Mouse (Mus musculus) testis, adult 2 months (tissue): ENCODE data around the gene Tex22. TPM values are rescaled to one million over a fixed set of nuclear protein-coding genes. Genes with fewer than 3 reads are reported as not detected.

ENCODE experiments used
- H3K27ac ChIP-seq: fragments of 200-500 bp; 2 replicates; pipeline ENCODE4 v1.5.1; 2012; ENCODE audit warnings: low read depth, low read length; ENCODE audit not compliant: control insufficient read depth, insufficient read depth
- H3K27me3 ChIP-seq: fragments of 200-500 bp; 2 replicates; pipeline ENCODE4 v1.6.1; 2012; ENCODE audit warnings: mild to moderate bottlenecking, low read length, moderate library complexity; ENCODE audit not compliant: control insufficient read depth, insufficient read depth
- H3K36me3 ChIP-seq: fragments of 200-500 bp; 2 replicates; pipeline ENCODE4 v1.6.1; 2012; ENCODE audit warnings: mild to moderate bottlenecking, low read length; ENCODE audit not compliant: control insufficient read depth, insufficient read depth
- H3K4me1 ChIP-seq: fragments of 200-500 bp; 2 replicates; pipeline ENCODE4 v1.6.1; 2012; ENCODE audit warnings: low read length; ENCODE audit not compliant: control insufficient read depth, insufficient read depth
- H3K4me3 ChIP-seq: fragments of 200-500 bp; 2 replicates; pipeline ENCODE4 v1.5.1; 2012; ENCODE audit warnings: low read depth, mild to moderate bottlenecking, low read length, moderate library complexity, mixed read lengths; ENCODE audit not compliant: control insufficient read depth
- CTCF ChIP-seq: fragments of 200-500 bp; IDR thresholded peaks from 2 replicates; pipeline ENCODE4 v1.5.1; 2012; ENCODE audit warnings: low read depth, mild to moderate bottlenecking, inconsistent platforms, low read length, moderate library complexity; ENCODE audit not compliant: control insufficient read depth, insufficient read depth, insufficient replicate concordance
- POLR2A ChIP-seq: fragments of 200-500 bp; IDR thresholded peaks from 2 replicates; pipeline ENCODE4 v1.6.1; 2012; ENCODE audit warnings: low read depth, mild to moderate bottlenecking, inconsistent platforms, low read length, moderate library complexity; ENCODE audit not compliant: control insufficient read depth
- polyA plus RNA-seq: library from polyadenylated mRNA; depleted of rRNA; stranded (reverse); fragments of >200 nt; gene quantifications from 2 replicates; pipeline ENCODE4 v1.2.3, GENCODE M21; 2012

Gene Tex22
- polyA plus RNA-seq, 1 experiment: 451 TPM

GRCm38 (mm10) chr12:113071827-113072226 lies 2.5 kb upstream of the Tex22 start:
- no peaks in the 10 kb centered on the region for H3K36me3 ChIP-seq
- H3K27me3 ChIP-seq: no peaks in the 10 kb centered on the region
- no peak overlapping the region for H3K27ac ChIP-seq
- no peak overlapping the region for H3K4me3 ChIP-seq
- H3K4me1 ChIP-seq: peaks cover 18% of the 10 kb centered on the region
- TF ChIP-seq POLR2A (no peak), CTCF (no peak)

DNA sequence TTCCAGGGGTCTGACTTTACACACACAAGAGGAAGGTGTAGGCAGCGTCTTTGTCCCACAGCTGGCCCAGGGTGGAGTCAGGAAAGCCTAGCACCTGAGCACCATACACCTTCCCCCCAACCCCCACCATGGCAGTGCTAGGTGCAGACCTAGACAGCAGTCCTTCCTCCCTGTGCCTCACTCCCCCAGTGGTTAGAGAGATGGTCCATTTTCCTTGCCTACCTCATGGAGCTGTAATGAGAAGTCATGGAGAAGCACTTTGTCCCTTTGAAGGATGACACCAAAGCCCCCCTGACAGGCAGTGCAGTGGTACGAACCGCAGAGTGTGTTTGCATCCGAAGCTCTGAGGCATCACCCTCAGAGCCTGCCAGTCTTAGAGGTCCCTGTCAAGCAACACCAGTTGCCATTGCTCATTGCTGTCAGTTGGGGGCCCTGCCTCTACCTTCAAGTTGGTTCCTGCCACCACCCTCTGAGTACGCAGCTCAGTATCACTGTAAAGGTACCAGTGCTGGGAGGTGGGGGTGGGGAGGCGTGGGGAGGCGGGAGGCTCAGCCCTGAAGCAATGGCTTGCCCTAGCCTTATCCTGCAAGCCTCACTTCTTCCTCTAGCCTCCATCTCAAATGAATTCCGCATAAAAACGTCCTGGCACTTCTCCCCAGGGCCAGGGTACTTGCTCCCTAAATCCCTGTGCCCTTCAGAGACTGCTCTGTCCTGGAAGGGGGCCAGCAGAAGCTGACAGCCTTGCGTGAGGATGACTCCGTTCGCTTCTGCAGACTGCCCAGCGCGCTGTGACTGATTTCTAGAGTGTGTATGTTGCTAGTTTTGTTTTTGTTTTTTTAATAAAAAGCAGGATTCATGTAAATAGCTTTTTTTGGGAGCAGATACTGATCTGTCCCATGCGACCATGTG lies 628 bp upstream of the Tex22 start:
- H3K36me3 ChIP-seq: no peaks in the 10 kb centered on the region
- peak overlapping the region; percentile 95 for H3K27ac ChIP-seq
- no peak for TF ChIP-seq CTCF
- no peak for TF ChIP-seq POLR2A

GRCm38 (mm10) chr12:113075063-113075454 lies 757 bp downstream of the Tex22 start:
- H3K4me1 ChIP-seq: peaks cover 18% of the 10 kb centered on the region
- TF ChIP-seq POLR2A: peak; percentile 6; the same call in 1 of the 2 replicates
- peak; percentile 93; the same call in 1 of the 2 replicates for TF ChIP-seq CTCF
- H3K27ac ChIP-seq: peak overlapping the region; percentile 95

More for the DNA sequence above, 628 bp upstream of the Tex22 start:
- no peaks in the 10 kb centered on the region for H3K27me3 ChIP-seq
- H3K4me3 ChIP-seq: peak overlapping the region; percentile 96
- peaks cover 18% of the 10 kb centered on the region for H3K4me1 ChIP-seq

DNA sequence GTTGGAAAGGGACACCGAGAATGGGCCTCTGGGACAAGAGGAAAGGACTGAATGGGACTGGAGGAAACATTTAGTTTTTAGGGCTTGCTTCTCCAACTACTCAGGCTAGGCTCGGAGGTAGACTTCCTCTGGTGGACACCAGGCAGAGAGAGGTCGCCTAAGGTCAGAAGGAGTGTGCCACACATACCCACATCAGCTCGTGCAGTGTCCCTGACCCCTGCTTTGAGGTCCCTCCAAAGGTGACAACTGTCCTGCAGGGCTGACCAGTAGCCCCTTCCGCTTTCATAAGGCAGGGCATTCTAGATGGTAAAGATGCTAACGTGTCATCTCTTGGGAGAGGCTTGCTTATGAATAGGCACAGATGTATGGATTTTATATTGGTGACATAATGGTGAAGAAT lies 1.2 kb downstream of the Tex22 start:
- TF ChIP-seq POLR2A (no peak), CTCF (no peak)
- Histone ChIP-seq H3K4me3 (peak overlapping the region; percentile 96), H3K27me3 (no peaks in the 10 kb centered on the region), H3K27ac (no peak overlapping the region), H3K4me1 (peaks cover 18% of the 10 kb centered on the region), H3K36me3 (no peaks in the 10 kb centered on the region)

More at GRCm38 (mm10) chr12:113075063-113075454, 757 bp downstream of the Tex22 start:
- H3K36me3 ChIP-seq: no peaks in the 10 kb centered on the region
- H3K27me3 ChIP-seq: no peaks in the 10 kb centered on the region
- H3K4me3 ChIP-seq: peak overlapping the region; percentile 96

DNA sequence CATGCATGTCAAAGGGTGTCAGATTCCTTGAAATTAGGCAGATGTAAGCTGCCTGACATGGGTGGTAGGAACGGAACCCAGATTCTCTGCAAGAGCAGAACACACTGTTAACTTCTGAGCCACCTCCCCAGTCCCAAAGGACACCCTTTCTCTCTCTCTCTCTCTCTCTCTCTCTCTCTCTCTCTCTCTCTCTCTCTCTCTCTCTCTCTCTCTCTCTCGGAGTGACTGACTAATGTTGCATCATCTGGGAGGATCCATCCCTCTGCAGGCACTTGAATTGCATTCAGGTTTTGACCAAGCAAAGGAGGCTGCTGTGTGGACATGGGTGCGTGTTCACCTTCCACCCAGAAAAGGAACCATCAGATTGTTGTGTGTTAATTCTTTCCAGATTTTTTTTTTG lies 13.0 kb downstream of the Tex22 start:
- TF ChIP-seq POLR2A (no peak), CTCF (no peak)
- H3K36me3 ChIP-seq: no peaks in the 10 kb centered on the region

GRCm38 (mm10) chr12:113088026-113088425 lies 13.7 kb downstream of the Tex22 start:
- Histone ChIP-seq H3K4me3 (no peak overlapping the region), H3K27ac (no peak overlapping the region), H3K27me3 (no peaks in the 10 kb centered on the region), H3K36me3 (no peaks in the 10 kb centered on the region), H3K4me1 (peaks cover 4% of the 10 kb centered on the region)
- TF ChIP-seq CTCF (no peak), POLR2A (no peak)

More for the DNA sequence above, 13.0 kb downstream of the Tex22 start:
- Histone ChIP-seq H3K4me3 (no peak overlapping the region), H3K27me3 (no peaks in the 10 kb centered on the region), H3K27ac (no peak overlapping the region), H3K4me1 (peaks cover 4% of the 10 kb centered on the region)

DNA sequence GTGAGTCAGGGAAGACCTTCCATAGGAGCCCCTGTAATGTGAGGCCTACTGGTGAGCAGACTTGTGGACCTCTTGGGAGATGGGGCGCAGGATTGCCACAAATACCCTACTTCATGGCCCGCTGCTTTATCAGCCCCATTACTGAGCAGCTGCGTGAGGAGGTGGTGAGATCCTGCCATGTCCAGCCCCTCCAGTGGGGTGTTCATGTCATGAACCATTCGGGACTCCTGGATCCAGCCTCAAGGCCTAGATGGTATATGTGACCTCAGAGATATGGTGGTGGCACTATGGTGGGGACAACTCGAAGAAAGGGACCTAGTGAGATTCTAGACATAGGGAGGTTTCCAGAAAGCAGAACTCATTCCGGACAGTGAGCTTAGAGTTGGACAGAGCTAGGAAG lies 14.8 kb downstream of the Tex22 start:
- no peak overlapping the region for H3K4me3 ChIP-seq
- H3K27me3 ChIP-seq: no peaks in the 10 kb centered on the region
- H3K4me1 ChIP-seq: peaks cover 4% of the 10 kb centered on the region
- H3K36me3 ChIP-seq: no peaks in the 10 kb centered on the region
- TF ChIP-seq POLR2A (no peak), CTCF (no peak)
- H3K27ac ChIP-seq: no peak overlapping the region
